ENCODE assay signal across 26 mouse cellular contexts in genomic region chr1:103372811-103373210, GRCm38 (mm10).
"Had no signal": no experiment of that assay in that cellular context is flagged by ENCODE, and none has a peak within 500 bp of the region (broad histone marks: within the 10 kb centered on the region; RNA-seq: fewer than 3 reads in every experiment).

No protein-coding gene starts in this region.

- H3K9ac ChIP-seq: embryonic facial prominence, embryonic 12.5 days; embryonic facial prominence, embryonic 13.5 days; embryonic facial prominence, embryonic 15.5 days; forebrain, embryonic 12.5 days; forebrain, embryonic 13.5 days; forebrain, embryonic 15.5 days; forebrain, postnatal 0 days had no signal

- H3K36me3 ChIP-seq: embryonic facial prominence, embryonic 10.5 days; embryonic facial prominence, embryonic 12.5 days; embryonic facial prominence, embryonic 13.5 days; embryonic facial prominence, embryonic 15.5 days; forebrain, embryonic 10.5 days; forebrain, embryonic 12.5 days; forebrain, embryonic 15.5 days had no signal

- H3K4me1 ChIP-seq: embryonic facial prominence, embryonic 10.5 days; embryonic facial prominence, embryonic 12.5 days; embryonic facial prominence, embryonic 13.5 days; embryonic facial prominence, embryonic 15.5 days; forebrain, embryonic 10.5 days; forebrain, embryonic 12.5 days; forebrain, embryonic 13.5 days; forebrain, embryonic 15.5 days had no signal

- DNase-seq: cerebellum, adult 9-11 months; cerebellum, postnatal 10 days; cerebellum, postnatal 14 days; cerebellum, postnatal 25 days; cerebellum, postnatal 36 days; embryo, embryonic 11 days; forebrain, postnatal 0 days; gastrocnemius, adult 2 months; gastrocnemius, postnatal 10 days; gastrocnemius, postnatal 14 days; gastrocnemius, postnatal 25 days; gastrocnemius, postnatal 36 days; heart, adult 11 months; heart, adult 18-20 months; heart, adult 2 months had no signal

- H3K4me2 ChIP-seq: embryonic facial prominence, embryonic 12.5 days; embryonic facial prominence, embryonic 13.5 days; embryonic facial prominence, embryonic 15.5 days; forebrain, embryonic 12.5 days; forebrain, embryonic 13.5 days; forebrain, embryonic 15.5 days had no signal

- H3K9me3 ChIP-seq: embryonic facial prominence, embryonic 10.5 days; embryonic facial prominence, embryonic 12.5 days; embryonic facial prominence, embryonic 13.5 days; embryonic facial prominence, embryonic 15.5 days; forebrain, embryonic 10.5 days; forebrain, embryonic 12.5 days; forebrain, embryonic 13.5 days; forebrain, embryonic 15.5 days had no signal

- H3K4me3 ChIP-seq: embryonic facial prominence, embryonic 10.5 days; embryonic facial prominence, embryonic 12.5 days; embryonic facial prominence, embryonic 13.5 days; embryonic facial prominence, embryonic 15.5 days; erythroblast, embryonic 14.5 days; forebrain, embryonic 10.5 days; forebrain, embryonic 12.5 days; forebrain, embryonic 13.5 days; forebrain, embryonic 15.5 days; gastrocnemius, adult 2 months; heart, adult 2 months had no signal

- H3K27ac ChIP-seq: embryonic facial prominence, embryonic 10.5 days; embryonic facial prominence, embryonic 12.5 days; embryonic facial prominence, embryonic 13.5 days; embryonic facial prominence, embryonic 15.5 days; forebrain, embryonic 10.5 days; forebrain, embryonic 12.5 days; forebrain, embryonic 13.5 days; forebrain, embryonic 15.5 days; gastrocnemius, adult 2 months; heart, adult 2 months had no signal

- H3K27me3 ChIP-seq: embryonic facial prominence, embryonic 12.5 days; embryonic facial prominence, embryonic 13.5 days; embryonic facial prominence, embryonic 15.5 days; forebrain, embryonic 12.5 days; forebrain, embryonic 13.5 days; forebrain, embryonic 15.5 days had no signal

- ATAC-seq: forebrain, embryonic 13.5 days; forebrain, embryonic 14.5 days; forebrain, embryonic 15.5 days; forebrain, embryonic 16.5 days; forebrain, postnatal 0 days had no signal
